Mouse (Mus musculus) left cerebral cortex, adult 2 months (tissue): ENCODE measurements around the gene Gm5447. TPM values are rescaled to one million over a fixed set of nuclear protein-coding genes. Genes with fewer than 3 reads are reported as not detected.

ENCODE experiments used
- DNase-seq, 2 experiments: peaks; one replicate each; pipeline ENCODE4 v3.0.0; 2021 to 2022; ENCODE audit warnings: low spot score in 2 of 2, mixed read lengths in 1 of 2; ENCODE audit errors: extremely low spot score in 1 of 2
- H3K27ac ChIP-seq: fragments of 200-600 bp; 2 replicates; pipeline ENCODE4 v1.8.1; 2022
- H3K4me3 ChIP-seq: fragments of 200-600 bp; 2 replicates; pipeline ENCODE4 v1.8.1; 2022
- CTCF ChIP-seq: fragments of 200-600 bp; IDR thresholded peaks from 2 replicates; pipeline ENCODE4 v1.8.1; 2022; ENCODE audit warnings: antibody characterized with exemption, mild to moderate bottlenecking, moderate library complexity
- intact Hi-C: fragments of 180-260 bp; cut with DNase I; formaldehyde crosslinking; loops from one replicate; pipeline ENCODE4 v1.15.1; 2025
- total RNA-seq, 2 experiments: library from RNA; stranded (reverse); gene quantifications; 2 replicates each; pipeline ENCODE4 v1.2.3; 2021

The Gm5447 gene
- total RNA-seq, 2 experiments from 2014 or later, result 0.18 TPM; not detected in 1

DNA sequence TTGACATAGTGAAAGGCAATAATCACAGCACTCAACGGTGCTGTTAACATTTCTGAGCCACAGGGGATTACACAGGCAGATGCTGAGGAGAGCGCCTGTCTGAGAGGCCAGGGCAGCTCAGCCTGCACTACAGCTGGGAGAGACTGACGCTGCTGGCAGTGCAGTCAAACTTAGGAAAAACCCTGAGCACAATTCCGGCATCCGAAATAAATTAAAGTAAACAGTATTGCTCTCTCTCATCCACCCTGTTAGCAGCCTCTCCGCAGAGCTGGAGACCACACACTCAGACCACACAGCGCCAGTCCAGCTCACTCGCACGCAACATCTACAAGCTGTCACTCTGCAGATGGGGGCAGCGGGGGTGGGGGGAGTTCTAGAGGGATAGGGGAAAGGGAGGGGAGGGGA, 7.5 kb upstream of the Gm5447 start:
- no peak overlapping the region for H3K27ac ChIP-seq
- TF ChIP-seq CTCF, result no peak
- intact Hi-C loops, result no loop called here
- DNase-seq, result no peak
- no peak overlapping the region for H3K4me3 ChIP-seq

DNA sequence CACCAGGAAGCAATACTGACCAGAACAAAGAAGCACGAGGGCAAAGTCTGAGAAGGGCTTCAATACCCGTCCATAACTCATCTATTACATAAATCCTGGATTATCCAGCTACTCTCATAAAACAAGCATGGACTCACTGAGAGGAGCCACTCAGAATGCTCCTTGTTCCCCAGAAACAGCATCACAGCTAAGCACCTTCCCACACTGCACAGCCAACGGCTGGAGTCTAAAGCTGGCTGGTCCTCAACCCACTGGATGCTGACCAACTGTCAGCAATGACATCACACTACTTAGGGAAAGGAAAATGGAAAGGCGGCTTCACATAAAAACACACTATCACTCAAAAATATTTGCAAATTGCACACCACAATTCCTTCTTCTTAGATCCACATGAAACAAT, 5.7 kb upstream of the Gm5447 start:
- H3K4me3 ChIP-seq, result no peak overlapping the region
- TF ChIP-seq CTCF, result no peak
- DNase-seq, result no peak
- intact Hi-C loops, result no loop called here
- H3K27ac ChIP-seq, result no peak overlapping the region

DNA sequence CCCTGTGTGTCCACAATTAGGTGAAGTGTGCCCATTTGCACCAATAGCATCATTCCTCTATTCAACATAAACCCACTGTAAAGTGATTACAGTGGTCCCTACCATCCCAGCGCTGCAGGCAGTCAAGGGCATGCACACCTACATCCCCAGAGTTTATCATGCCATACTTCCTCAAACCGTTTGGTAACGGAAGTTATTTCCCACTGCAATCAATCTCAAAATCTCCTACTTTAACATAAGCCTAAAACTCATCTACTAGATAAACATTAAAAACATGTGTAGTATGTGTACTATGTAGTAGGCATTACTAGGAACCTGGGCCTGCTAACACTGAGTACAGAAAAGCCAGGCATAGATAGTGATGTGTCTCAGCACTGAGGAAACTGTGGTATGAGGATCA, 3.0 kb upstream of the Gm5447 start:
- Histone ChIP-seq H3K4me3 (no peak overlapping the region), H3K27ac (no peak overlapping the region)
- intact Hi-C loops, result loop anchor here (5.0 to 10.0 kb wide), 2 partner anchors 59 to 306 kb away; no protein-coding TSS in a partner anchor
- no peak for TF ChIP-seq CTCF
- DNase-seq, result no peak

DNA sequence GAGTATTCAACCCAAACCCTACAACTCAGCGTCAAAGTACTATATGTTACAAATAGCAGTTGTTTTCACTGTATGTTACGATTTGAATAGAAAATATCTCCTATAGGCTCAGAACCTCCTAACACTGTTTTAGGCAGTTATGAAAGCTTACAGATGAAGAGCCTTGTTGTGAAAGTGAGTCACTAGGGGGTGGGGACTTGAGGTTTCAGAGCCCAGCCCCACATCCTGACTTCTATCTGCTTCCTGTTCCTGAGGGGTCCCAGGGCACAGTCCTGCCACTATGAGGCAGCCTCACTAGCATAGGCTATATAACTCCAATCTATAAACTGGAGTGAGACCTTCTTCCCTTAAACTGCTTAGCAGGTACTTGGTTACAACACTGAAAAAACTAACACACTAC, 1.9 kb upstream of the Gm5447 start:
- no peak for DNase-seq
- TF ChIP-seq CTCF, result no peak
- Histone ChIP-seq H3K4me3 (no peak overlapping the region), H3K27ac (no peak overlapping the region)
- intact Hi-C loops, result loop anchor here (5.0 to 10.0 kb wide), 2 partner anchors 60 to 307 kb away; no protein-coding TSS in a partner anchor

DNA sequence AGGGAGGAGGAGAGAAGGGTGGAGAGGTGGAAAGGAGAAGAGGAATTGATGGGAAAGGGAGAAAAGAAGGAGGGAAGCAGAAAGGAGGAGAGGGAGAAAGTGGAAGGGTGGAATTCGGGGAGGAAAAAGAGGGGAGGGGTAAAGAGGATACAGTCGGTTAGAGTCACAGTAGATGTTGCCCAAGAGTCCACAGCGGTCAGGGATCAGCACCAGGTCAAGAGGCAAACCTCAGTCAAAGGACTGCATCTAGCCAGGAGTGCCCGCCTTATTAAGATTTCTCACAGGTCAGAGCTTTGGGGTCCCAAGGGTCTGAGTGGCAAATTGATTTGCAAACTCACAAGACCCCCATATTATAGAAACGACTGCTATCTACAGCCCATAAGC, 235 bp downstream of the Gm5447 start:
- intact Hi-C loops, result loop anchor here (5.0 to 10.0 kb wide), 2 partner anchors 62 to 309 kb away; no protein-coding TSS in a partner anchor
- DNase-seq, result no peak
- no peak for TF ChIP-seq CTCF
- Histone ChIP-seq H3K27ac (peak overlapping the region; percentile 91), H3K4me3 (peak overlapping the region; percentile 58)

DNA sequence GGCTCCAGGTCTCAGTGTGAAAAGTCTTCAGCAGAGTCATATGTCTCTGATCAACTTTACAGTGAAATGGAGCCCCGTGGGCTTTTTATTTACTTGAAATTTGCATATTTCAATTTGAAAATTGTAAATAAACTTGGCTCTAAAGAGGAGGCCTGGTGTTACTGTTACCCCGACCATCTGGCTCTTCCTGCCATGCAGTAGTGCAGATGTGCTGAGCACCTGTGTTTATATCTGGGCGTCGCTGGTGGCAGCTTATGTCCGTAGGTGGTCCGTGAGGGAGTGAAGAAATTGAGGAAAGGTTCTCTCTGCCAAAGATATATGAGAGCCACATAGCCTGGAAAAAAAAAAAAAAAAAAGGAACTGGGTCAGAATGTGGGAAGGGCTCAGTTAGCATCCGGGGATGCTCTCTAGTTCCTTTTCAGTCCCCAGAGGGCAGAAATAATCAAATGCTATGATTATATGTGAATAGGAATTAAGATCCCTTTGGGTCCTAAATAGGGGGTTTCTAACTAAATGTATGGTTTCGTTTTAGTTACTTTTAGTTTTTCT, 2.6 kb downstream of the Gm5447 start:
- intact Hi-C loops, result loop anchor here (10.0 kb wide), 1 partner anchor 312 kb away; no protein-coding TSS in a partner anchor
- DNase-seq, result no peak
- TF ChIP-seq CTCF, result no peak
- Histone ChIP-seq H3K27ac (no peak overlapping the region), H3K4me3 (no peak overlapping the region)

DNA sequence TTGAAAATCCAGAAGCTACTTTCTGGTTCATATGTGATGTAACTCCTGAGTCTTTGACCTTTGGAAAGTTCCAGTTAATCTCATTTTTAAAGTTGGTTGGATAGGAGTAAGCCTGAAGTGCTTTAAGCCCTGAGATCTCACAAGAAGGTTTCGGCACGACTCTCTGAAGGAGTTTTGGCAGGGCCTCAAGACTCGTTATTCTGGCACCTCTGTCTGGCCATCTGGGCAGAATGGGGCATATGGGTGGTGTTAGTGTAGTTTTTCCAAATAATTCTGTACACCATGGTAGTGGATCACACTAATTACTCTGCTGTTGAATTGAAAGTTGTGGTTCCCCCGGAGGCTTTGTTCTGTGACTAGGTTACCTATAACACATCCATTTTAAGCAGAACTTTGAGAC, 4.2 kb downstream of the Gm5447 start:
- intact Hi-C loops, result loop anchor here (10.0 kb wide), 1 partner anchor 313 kb away; no protein-coding TSS in a partner anchor
- TF ChIP-seq CTCF, result no peak
- peak in 1 of 2 experiments; percentile 33 for DNase-seq
- no peak overlapping the region for H3K4me3 ChIP-seq
- H3K27ac ChIP-seq, result no peak overlapping the region

DNA sequence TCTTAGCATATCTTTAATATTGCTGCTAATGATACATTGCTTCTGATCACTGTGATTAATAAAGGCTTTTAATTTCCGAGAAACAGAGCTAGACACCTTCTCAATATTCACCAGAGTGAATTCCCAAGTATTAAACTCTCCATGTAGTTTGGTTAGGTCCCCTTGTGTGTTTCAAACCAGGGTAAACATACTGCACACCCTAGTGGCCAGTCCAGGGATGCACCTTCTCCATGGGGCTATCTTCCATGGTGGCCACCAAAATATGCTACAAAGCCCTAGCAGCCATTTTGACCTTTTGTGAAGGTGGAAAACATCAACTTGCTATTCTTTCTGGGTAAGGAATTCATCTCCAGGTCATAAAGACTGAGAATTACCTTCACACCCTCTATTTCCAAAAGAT, 7.7 kb downstream of the Gm5447 start:
- Histone ChIP-seq H3K27ac (no peak overlapping the region), H3K4me3 (no peak overlapping the region)
- intact Hi-C loops, result loop anchor here (2.0 to 10.0 kb wide), 2 partner anchors 93 to 417 kb away; no protein-coding TSS in a partner anchor
- peak; percentile 70 for TF ChIP-seq CTCF
- DNase-seq, result no peak

DNA sequence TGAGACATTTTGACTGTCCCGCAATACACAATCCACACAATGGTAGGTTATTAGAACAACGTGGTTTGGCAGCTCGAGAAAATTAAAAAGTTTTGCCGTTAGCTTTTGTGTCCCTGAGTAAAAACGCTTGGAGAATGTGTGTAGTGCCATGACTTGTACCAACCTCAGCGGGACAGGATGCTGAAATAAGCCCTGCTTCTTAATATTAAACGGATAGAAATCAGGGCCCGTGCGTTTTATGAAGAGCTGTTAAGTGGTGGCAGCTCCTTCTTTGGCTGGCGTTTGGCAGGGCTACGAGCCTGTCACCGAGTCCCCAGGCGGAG, 11.2 kb downstream of the Gm5447 start:
- intact Hi-C loops, result loop anchor here (5.0 to 10.0 kb wide), 2 partner anchors 420 to 632 kb away; no protein-coding TSS in a partner anchor
- Histone ChIP-seq H3K4me3 (peak overlapping the region; percentile 42), H3K27ac (peak overlapping the region; percentile 83)
- DNase-seq, result no peak
- TF ChIP-seq CTCF, result no peak

DNA sequence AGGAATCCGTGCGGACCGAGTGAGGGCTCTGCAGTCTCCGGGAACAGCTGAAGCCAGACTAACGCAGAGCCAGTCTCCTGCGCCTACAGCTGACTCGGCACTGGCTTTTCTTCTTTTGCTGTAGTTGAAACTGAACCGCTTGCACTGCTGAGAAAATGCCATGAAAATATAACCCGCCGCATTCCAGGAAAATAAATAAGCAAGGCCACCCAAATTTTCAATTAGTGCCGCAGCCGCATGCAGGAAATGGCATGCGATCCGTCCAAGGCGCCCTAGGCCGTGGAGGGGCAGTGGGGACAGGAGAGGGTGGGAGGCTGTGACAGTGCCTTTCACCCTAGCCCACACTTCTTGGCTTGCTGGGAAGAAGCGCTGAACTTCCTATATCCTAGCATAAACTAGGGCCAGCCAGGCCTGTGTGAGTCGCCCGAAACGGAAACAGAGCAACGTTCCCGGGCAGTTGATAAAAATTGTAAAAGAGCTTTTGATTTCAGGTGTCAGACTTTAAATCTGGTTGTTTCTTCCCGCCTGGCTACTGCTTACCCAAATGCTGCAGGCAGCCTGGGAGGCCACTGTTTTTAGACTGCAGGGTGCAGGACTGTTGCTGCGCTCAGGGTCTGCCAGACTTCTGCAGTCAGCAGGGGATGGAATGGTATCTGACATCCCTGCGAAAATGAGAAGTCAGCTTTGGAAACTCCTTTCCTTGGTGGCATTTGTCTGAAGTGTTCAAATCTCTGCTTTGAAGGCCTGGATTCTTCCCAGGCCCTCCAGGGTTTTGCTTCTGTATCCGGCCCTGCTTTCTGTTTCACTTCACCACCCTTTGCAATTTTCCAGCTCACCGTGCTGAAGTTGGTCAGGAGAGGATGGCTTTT, 11.8 kb downstream of the Gm5447 start:
- peak; percentile 23 to 33 for DNase-seq
- no peak for TF ChIP-seq CTCF
- Histone ChIP-seq H3K4me3 (peak overlapping the region; percentile 42), H3K27ac (peak overlapping the region; percentile 83)
- intact Hi-C loops, result loop anchor here (5.0 to 10.0 kb wide), 2 partner anchors 421 to 631 kb away; no protein-coding TSS in a partner anchor

DNA sequence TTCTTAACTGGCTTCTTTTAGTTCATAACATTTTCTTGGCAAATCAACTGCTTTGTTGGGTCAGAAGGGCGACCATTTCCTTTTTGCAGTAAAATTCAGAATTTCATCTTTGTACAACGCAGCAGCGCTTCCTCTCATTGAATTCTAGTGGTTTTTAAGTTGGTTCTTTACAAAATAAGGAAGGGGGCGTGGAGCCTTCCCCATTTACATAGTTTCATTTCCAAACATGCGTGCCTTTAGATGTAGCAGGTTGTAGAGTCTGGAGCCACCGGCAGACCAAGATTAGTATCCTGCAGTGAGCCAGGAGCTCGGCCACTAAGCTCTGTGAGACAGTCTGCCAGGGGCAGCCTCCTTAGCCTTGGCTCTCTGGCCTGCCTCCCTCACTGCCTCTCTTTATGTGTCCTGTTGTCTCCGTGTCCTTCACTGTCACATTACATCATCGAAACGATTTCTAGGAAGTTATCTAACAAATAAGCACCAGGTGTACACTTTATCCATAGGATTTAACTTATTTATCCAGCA, 13.0 kb downstream of the Gm5447 start:
- DNase-seq, result no peak
- intact Hi-C loops, result loop anchor here (5.0 to 10.0 kb wide), 2 partner anchors 422 to 630 kb away; no protein-coding TSS in a partner anchor
- TF ChIP-seq CTCF, result no peak
- peak overlapping the region; percentile 83 for H3K27ac ChIP-seq
- no peak overlapping the region for H3K4me3 ChIP-seq

DNA sequence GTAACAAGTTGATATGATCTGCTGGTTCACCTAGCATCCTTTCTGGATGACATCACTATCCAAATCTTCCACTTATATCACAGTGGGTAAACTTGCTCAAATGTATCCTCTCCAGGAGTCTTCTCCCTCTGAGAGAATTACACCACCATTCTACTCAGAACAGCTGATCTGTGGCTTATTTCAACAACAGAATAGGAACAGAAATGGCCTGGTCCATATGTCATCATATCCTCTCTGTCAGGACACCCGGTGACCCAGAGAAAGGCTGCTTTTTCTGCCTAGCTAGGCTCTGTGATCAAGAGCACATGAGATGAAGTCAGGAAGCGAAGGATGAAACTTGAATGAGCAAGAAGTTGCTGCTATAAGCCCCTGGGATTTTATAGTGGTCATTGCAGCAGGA, 13.7 kb downstream of the Gm5447 start:
- H3K27ac ChIP-seq, result no peak overlapping the region
- no peak overlapping the region for H3K4me3 ChIP-seq
- DNase-seq, result no peak
- intact Hi-C loops, result loop anchor here (5.0 to 10.0 kb wide), 2 partner anchors 423 to 630 kb away; no protein-coding TSS in a partner anchor
- no peak for TF ChIP-seq CTCF
